Mouse (Mus musculus) limb, embryonic 14.5 days (tissue): Measurements from ENCODE around the gene Cant1. TPM values are rescaled to one million over a fixed set of nuclear protein-coding genes. Genes with fewer than 3 reads are reported as not detected.

Experiments used
- ATAC-seq: fragments of 200-750 bp; cut with Nextera tagmentation; 2 replicates; pipeline ENCODE4 v1.8.0; 2017; ENCODE audit warnings: low read depth, moderate number of reproducible peaks, moderate TSS enrichment; ENCODE audit not compliant: low FRiP score
- DNase-seq: peaks from one replicate; pipeline ENCODE4 v3.0.0-alpha.2; 2015; ENCODE audit warnings: low spot score
- H3K27ac ChIP-seq: fragments of 300-500 bp; sonication (generic); replicated peaks from 2 replicates; pipeline ENCODE4 v1.5.1; 2014; ENCODE audit warnings: low read depth, mild to moderate bottlenecking, low read length, moderate library complexity, mixed read lengths
- H3K27me3 ChIP-seq: fragments of 300-500 bp; sonication (generic); 2 replicates; pipeline ENCODE4 v1.6.1; 2014; ENCODE audit warnings: low read length, mixed read lengths; ENCODE audit not compliant: control insufficient read depth, insufficient read depth
- H3K36me3 ChIP-seq: fragments of 300-500 bp; sonication (generic); 2 replicates; pipeline ENCODE4 v1.6.1; 2014; ENCODE audit warnings: mild to moderate bottlenecking, low read length, moderate library complexity, mixed read lengths; ENCODE audit not compliant: control insufficient read depth, insufficient read depth
- H3K4me1 ChIP-seq: fragments of 300-500 bp; sonication (generic); 2 replicates; pipeline ENCODE4 v1.6.1; 2014; ENCODE audit warnings: antibody characterized with exemption, low read length, mixed read lengths; ENCODE audit not compliant: control insufficient read depth, insufficient read depth
- H3K4me2 ChIP-seq: fragments of 300-500 bp; sonication (generic); replicated peaks from 2 replicates; pipeline ENCODE4 v1.6.1; 2014; ENCODE audit warnings: low read depth, mild to moderate bottlenecking, low read length, moderate library complexity; ENCODE audit not compliant: severe bottlenecking
- H3K4me3 ChIP-seq: fragments of 300-500 bp; sonication (generic); replicated peaks from 2 replicates; pipeline ENCODE4 v1.5.1; 2014; ENCODE audit warnings: low read length
- H3K9ac ChIP-seq: fragments of 300-500 bp; sonication (generic); 2 replicates; pipeline ENCODE4 v1.6.1; 2014; ENCODE audit warnings: mild to moderate bottlenecking, low read depth, low read length, moderate library complexity; ENCODE audit not compliant: severe bottlenecking
- H3K9me3 ChIP-seq: fragments of 300-500 bp; sonication (generic); 2 replicates; pipeline ENCODE4 v1.6.1; 2016; ENCODE audit warnings: low read length; ENCODE audit not compliant: control insufficient read depth
- POLR2A ChIP-seq: fragments of 200-500 bp; IDR thresholded peaks from 2 replicates; pipeline ENCODE4 v1.8.0; 2012; ENCODE audit warnings: inconsistent platforms, mild to moderate bottlenecking, moderate library complexity, borderline replicate concordance; ENCODE audit not compliant: insufficient read depth, insufficient read length; ENCODE audit errors: extremely low read depth
- WGBS: fragments of 180-500 bp; shearing (Covaris S2); extraction: QIAGEN DNeasy Blood & Tissue Kit; methylation state at CpG from one replicate; pipeline ENCODE4 v1.1.7; 2014; 5-methylcytosine and 5-hydroxymethylcytosine counted together
- polyA plus RNA-seq, 2 experiments: library from polyadenylated mRNA; depleted of rRNA in 1 of 2; stranded (reverse) in 1 of 2; unstranded in 1 of 2; fragments of >200 nt; fragmentation: Nextera tagmentation in 1 of 2; extraction: Ambion mirVana in 1 of 2; gene quantifications; 2 replicates each; pipeline versions ENCODE4 v1.2.1 to v1.2.3; 2012 to 2014

Cant1 gene
- polyA plus RNA-seq, 2 experiments = 29.3 to 47.7 TPM

- no peak overlapping the region for H3K27ac ChIP-seq
- no peaks in the 10 kb centered on the region for H3K27me3 ChIP-seq
- H3K9me3 ChIP-seq = no peaks in the 10 kb centered on the region
- no peak overlapping the region for H3K9ac ChIP-seq
- DNase-seq = peak; percentile 66
- no peaks in the 10 kb centered on the region for H3K36me3 ChIP-seq
- no peak overlapping the region for H3K4me3 ChIP-seq
- no peak for ATAC-seq
- TF ChIP-seq POLR2A = no peak
- 75% methylated on average over 5 of the region's 5 CpGs for WGBS
- H3K4me1 ChIP-seq = peaks cover 25% of the 10 kb centered on the region
- H3K4me2 ChIP-seq = no peak overlapping the region
Observed at GRCm38 (mm10) chr11:118375881-118376280, 43.0 kb downstream of the Cant1 start.

- whole genome bisulfite sequencing = 70% methylated on average over 8 of the region's 8 CpGs
- no peak overlapping the region for H3K4me2 ChIP-seq
- H3K27ac ChIP-seq = no peak overlapping the region
Observed at GRCm38 (mm10) chr11:118375461-118375860, 43.4 kb downstream of the Cant1 start.

GRCm38 (mm10) chr11:118375006-118375405 is 43.9 kb downstream of the Cant1 start:
- Histone ChIP-seq H3K27ac (no peak overlapping the region), H3K9me3 (no peaks in the 10 kb centered on the region), H3K36me3 (no peaks in the 10 kb centered on the region), H3K4me3 (no peak overlapping the region), H3K9ac (no peak overlapping the region), H3K4me2 (no peak overlapping the region), H3K4me1 (peaks cover 25% of the 10 kb centered on the region), H3K27me3 (no peaks in the 10 kb centered on the region)
- no peak for TF ChIP-seq POLR2A
- ATAC-seq = no peak
- no peak for DNase-seq

More at GRCm38 (mm10) chr11:118375461-118375860, 43.4 kb downstream of the Cant1 start:
- no peaks in the 10 kb centered on the region for H3K36me3 ChIP-seq
- TF ChIP-seq POLR2A = no peak
- DNase-seq (no peak), ATAC-seq (0 out of 2 replicates have a peak, but pooled peaks have one; percentile 34)
- H3K4me1 ChIP-seq = peaks cover 25% of the 10 kb centered on the region
- H3K9ac ChIP-seq = no peak overlapping the region
- no peak overlapping the region for H3K4me3 ChIP-seq
- no peaks in the 10 kb centered on the region for H3K9me3 ChIP-seq
- H3K27me3 ChIP-seq = no peaks in the 10 kb centered on the region

GRCm38 (mm10) chr11:118374506-118374905 is 44.4 kb downstream of the Cant1 start:
- ATAC-seq (no peak), DNase-seq (no peak)
- WGBS = 66% methylated on average over 5 of the region's 5 CpGs
- H3K4me1 ChIP-seq = peaks cover 25% of the 10 kb centered on the region
- no peak for TF ChIP-seq POLR2A
- H3K9me3 ChIP-seq = no peaks in the 10 kb centered on the region
- H3K4me2 ChIP-seq = no peak overlapping the region
- no peak overlapping the region for H3K9ac ChIP-seq
- H3K4me3 ChIP-seq = no peak overlapping the region
- no peaks in the 10 kb centered on the region for H3K27me3 ChIP-seq
- no peak overlapping the region for H3K27ac ChIP-seq
- no peaks in the 10 kb centered on the region for H3K36me3 ChIP-seq

- ATAC-seq (no peak), DNase-seq (peak; percentile 47)
- Histone ChIP-seq H3K27ac (peak overlapping the region; percentile 79), H3K4me2 (no peak overlapping the region), H3K9me3 (no peaks in the 10 kb centered on the region), H3K27me3 (no peaks in the 10 kb centered on the region), H3K4me1 (peaks cover 25% of the 10 kb centered on the region), H3K36me3 (no peaks in the 10 kb centered on the region), H3K4me3 (no peak overlapping the region), H3K9ac (no peak overlapping the region)
- 38% methylated on average over 7 of the region's 7 CpGs for WGBS
- no peak for TF ChIP-seq POLR2A
Observed at GRCm38 (mm10) chr11:118372641-118373040, 46.2 kb downstream of the Cant1 start.

- H3K36me3 ChIP-seq = no peaks in the 10 kb centered on the region
- H3K27ac ChIP-seq = peak overlapping the region; percentile 79
- ATAC-seq = no peak; the same call in 1 of the 2 replicates
- H3K4me2 ChIP-seq = no peak overlapping the region
- peaks cover 25% of the 10 kb centered on the region for H3K4me1 ChIP-seq
- peak; percentile 59 for DNase-seq
- H3K4me3 ChIP-seq = no peak overlapping the region
- no peak overlapping the region for H3K9ac ChIP-seq
- no peak for TF ChIP-seq POLR2A
- H3K27me3 ChIP-seq = no peaks in the 10 kb centered on the region
- H3K9me3 ChIP-seq = no peaks in the 10 kb centered on the region
- WGBS = 57% methylated on average over 7 of the region's 7 CpGs
Observed at GRCm38 (mm10) chr11:118371876-118372275, 47.0 kb downstream of the Cant1 start.
